Mouse (Mus musculus) hindbrain, embryonic 16.5 days (tissue): ENCODE results near the gene Cnot6l. TPM values are rescaled to one million over a fixed set of nuclear protein-coding genes. Genes with fewer than 3 reads are reported as not detected.

ENCODE experiments used
- ATAC-seq: fragments of 200-750 bp; cut with Nextera tagmentation; 2 replicates; pipeline ENCODE4 v1.8.0; 2017; ENCODE audit warnings: moderate TSS enrichment, moderate library complexity
- H3K27ac ChIP-seq: fragments of 300-500 bp; sonication (generic); 2 replicates; pipeline ENCODE4 v1.5.1; 2014; ENCODE audit warnings: low read depth, mild to moderate bottlenecking, control low read depth, low read length, moderate library complexity
- H3K27me3 ChIP-seq: fragments of 300-500 bp; sonication (generic); replicated peaks from 2 replicates; pipeline ENCODE4 v1.6.1; 2014; ENCODE audit warnings: low read length; ENCODE audit not compliant: control insufficient read depth, insufficient read depth
- H3K36me3 ChIP-seq: fragments of 300-500 bp; sonication (generic); 2 replicates; pipeline ENCODE4 v1.6.1; 2014; ENCODE audit warnings: mild to moderate bottlenecking, low read length, moderate library complexity, mixed read lengths; ENCODE audit not compliant: control insufficient read depth, insufficient read depth
- H3K4me1 ChIP-seq: fragments of 300-500 bp; sonication (generic); 2 replicates; pipeline ENCODE4 v1.6.1; 2014; ENCODE audit warnings: low read depth, low read length; ENCODE audit not compliant: control insufficient read depth, insufficient read depth
- H3K4me2 ChIP-seq: fragments of 300-500 bp; sonication (generic); 2 replicates; pipeline ENCODE4 v1.6.1; 2014; ENCODE audit warnings: mild to moderate bottlenecking, low read length, control low read depth, moderate library complexity
- H3K4me3 ChIP-seq: fragments of 300-500 bp; sonication (generic); 2 replicates; pipeline ENCODE4 v1.5.1; 2014; ENCODE audit warnings: mild to moderate bottlenecking, low read length, control low read depth, moderate library complexity
- H3K9ac ChIP-seq: fragments of 300-500 bp; sonication (generic); 2 replicates; pipeline ENCODE4 v1.6.1; 2014; ENCODE audit warnings: low read depth, mild to moderate bottlenecking, control low read depth, low read length, moderate library complexity
- H3K9me3 ChIP-seq: fragments of 300-500 bp; sonication (generic); 2 replicates; pipeline ENCODE4 v1.6.1; 2014; ENCODE audit warnings: mild to moderate bottlenecking, low read length, moderate library complexity; ENCODE audit not compliant: control insufficient read depth
- WGBS: fragments of 180-500 bp; shearing (Covaris S2); extraction: QIAGEN DNeasy Blood & Tissue Kit; methylation state at CpG from one replicate; pipeline ENCODE4 v1.1.7; 2014; 5-methylcytosine and 5-hydroxymethylcytosine counted together
- polyA plus RNA-seq: library from polyadenylated mRNA; unstranded; fragments of >200 nt; fragmentation: Nextera tagmentation; extraction: Ambion mirVana; gene quantifications from 2 replicates; pipeline ENCODE4 v1.2.1, GENCODE M21; 2015

The Cnot6l gene
- polyA plus RNA-seq, 1 experiment from 2014 or later = 11.8 TPM

DNA sequence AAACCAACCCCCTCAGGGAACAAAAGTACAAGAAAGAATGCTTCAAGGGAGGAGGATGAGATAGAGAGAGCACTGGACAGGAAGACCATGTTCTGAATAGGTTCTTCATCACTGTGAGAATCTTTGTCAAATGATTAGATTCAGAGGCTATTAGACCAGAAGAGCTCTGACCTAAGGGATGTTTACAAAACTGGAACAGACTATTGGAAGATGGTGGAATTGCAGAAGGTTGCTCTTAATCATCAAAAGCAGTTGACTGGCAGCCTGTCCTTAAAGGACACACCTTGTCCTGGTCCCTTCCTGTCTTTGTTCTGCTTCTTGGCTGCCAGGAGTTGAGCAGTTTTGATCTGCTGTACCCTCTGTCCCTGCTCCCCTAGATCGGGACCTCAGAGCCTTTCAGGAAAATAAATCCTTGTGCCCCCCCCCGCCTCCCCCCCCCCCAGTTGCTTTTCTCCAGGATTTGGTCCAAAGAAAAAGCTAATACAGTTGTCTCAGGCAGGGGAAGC, 32.6 kb upstream of the Cnot6l start:
- H3K9ac ChIP-seq = no peak overlapping the region
- no peaks in the 10 kb centered on the region for H3K9me3 ChIP-seq
- no peak overlapping the region for H3K4me3 ChIP-seq
- no peaks in the 10 kb centered on the region for H3K36me3 ChIP-seq
- no peaks in the 10 kb centered on the region for H3K4me1 ChIP-seq
- ATAC-seq = no peak
- no peaks in the 10 kb centered on the region for H3K27me3 ChIP-seq
- no peak overlapping the region for H3K4me2 ChIP-seq
- no peak overlapping the region for H3K27ac ChIP-seq
- 72% methylated on average over 2 of the region's 2 CpGs for WGBS

- no peaks in the 10 kb centered on the region for H3K9me3 ChIP-seq
- no peak overlapping the region for H3K4me2 ChIP-seq
- no peak overlapping the region for H3K9ac ChIP-seq
- no peaks in the 10 kb centered on the region for H3K27me3 ChIP-seq
- H3K4me3 ChIP-seq = no peak overlapping the region
- H3K36me3 ChIP-seq = no peaks in the 10 kb centered on the region
- no peak overlapping the region for H3K27ac ChIP-seq
- 66% methylated on average over 4 of the region's 4 CpGs for WGBS
- ATAC-seq = no peak
- no peaks in the 10 kb centered on the region for H3K4me1 ChIP-seq
Observed at GRCm38 (mm10) chr5:96191251-96191650, 27.3 kb upstream of the Cnot6l start.

DNA sequence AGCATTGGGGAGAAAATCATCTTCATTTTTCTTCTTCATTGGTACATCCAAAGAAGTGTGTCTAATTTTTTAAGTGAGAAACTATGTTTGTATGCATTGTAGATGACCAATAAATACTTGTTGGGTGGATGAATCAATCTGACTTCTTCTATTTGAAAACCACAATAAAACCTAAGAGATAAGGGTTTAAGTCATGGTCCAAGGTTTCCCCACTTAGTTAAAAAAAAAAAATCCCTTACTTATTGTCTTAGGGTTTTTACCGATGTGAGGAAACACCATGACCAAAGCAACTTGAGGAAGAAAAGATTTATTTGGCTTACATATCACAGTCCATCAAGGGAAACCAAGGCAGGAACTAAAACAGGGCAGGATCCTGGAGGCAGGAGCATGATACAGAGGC, 25.8 kb upstream of the Cnot6l start:
- H3K4me3 ChIP-seq = no peak overlapping the region
- WGBS = 92% methylated on average over 1 of the region's 1 CpGs
- ATAC-seq = no peak
- H3K9me3 ChIP-seq = no peaks in the 10 kb centered on the region
- no peaks in the 10 kb centered on the region for H3K27me3 ChIP-seq
- H3K4me1 ChIP-seq = no peaks in the 10 kb centered on the region
- no peak overlapping the region for H3K9ac ChIP-seq
- no peaks in the 10 kb centered on the region for H3K36me3 ChIP-seq
- no peak overlapping the region for H3K4me2 ChIP-seq
- H3K27ac ChIP-seq = no peak overlapping the region

GRCm38 (mm10) chr5:96183987-96184386, 20.0 kb upstream of the Cnot6l start:
- no peaks in the 10 kb centered on the region for H3K4me1 ChIP-seq
- 73% methylated on average over 2 of the region's 2 CpGs for WGBS

GRCm38 (mm10) chr5:96183211-96183610, 19.2 kb upstream of the Cnot6l start:
- Histone ChIP-seq H3K27ac (no peak overlapping the region), H3K36me3 (no peaks in the 10 kb centered on the region)
- no peak for ATAC-seq

More at GRCm38 (mm10) chr5:96183987-96184386, 20.0 kb upstream of the Cnot6l start:
- Histone ChIP-seq H3K27me3 (no peaks in the 10 kb centered on the region), H3K27ac (no peak overlapping the region), H3K4me3 (no peak overlapping the region), H3K36me3 (no peaks in the 10 kb centered on the region), H3K9ac (no peak overlapping the region), H3K9me3 (no peaks in the 10 kb centered on the region), H3K4me2 (no peak overlapping the region)
- ATAC-seq = no peak

DNA sequence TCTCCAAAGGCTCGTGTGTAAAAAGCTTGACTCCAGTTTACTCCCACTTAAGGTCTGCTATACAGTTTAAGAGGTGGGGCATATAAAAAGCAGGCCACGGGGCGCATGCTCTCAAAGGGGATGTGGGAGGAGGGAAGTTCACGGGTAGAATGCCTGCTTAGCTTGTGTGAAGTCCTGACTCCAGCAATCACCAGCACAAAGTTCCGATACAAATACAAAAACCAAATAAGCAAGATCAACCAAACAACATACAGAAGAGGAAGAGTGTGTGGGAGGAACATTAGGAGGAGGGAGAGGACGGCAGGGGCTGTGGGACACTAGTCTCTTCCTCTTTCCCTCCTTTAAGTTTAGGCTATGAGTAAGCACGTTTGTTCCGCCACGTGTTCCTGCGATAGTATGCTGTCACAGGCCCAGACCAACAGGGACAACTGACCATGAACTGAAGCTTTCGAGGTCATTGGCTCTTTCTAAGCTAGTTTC, 12.9 kb upstream of the Cnot6l start:
- no peak overlapping the region for H3K27ac ChIP-seq
- no peaks in the 10 kb centered on the region for H3K27me3 ChIP-seq
- no peak for ATAC-seq
- H3K9me3 ChIP-seq = no peaks in the 10 kb centered on the region
- no peak overlapping the region for H3K9ac ChIP-seq
- no peaks in the 10 kb centered on the region for H3K36me3 ChIP-seq
- no peak overlapping the region for H3K4me2 ChIP-seq
- H3K4me3 ChIP-seq = no peak overlapping the region
- H3K4me1 ChIP-seq = no peaks in the 10 kb centered on the region
- WGBS = 75% methylated on average over 11 of the region's 11 CpGs

More at GRCm38 (mm10) chr5:96183211-96183610, 19.2 kb upstream of the Cnot6l start:
- Histone ChIP-seq H3K4me1 (no peaks in the 10 kb centered on the region), H3K9ac (no peak overlapping the region), H3K9me3 (no peaks in the 10 kb centered on the region), H3K4me2 (no peak overlapping the region), H3K27me3 (no peaks in the 10 kb centered on the region), H3K4me3 (no peak overlapping the region)
- 75% methylated on average over 2 of the region's 2 CpGs for whole genome bisulfite sequencing

GRCm38 (mm10) chr5:96176121-96176520, 12.2 kb upstream of the Cnot6l start:
- H3K4me3 ChIP-seq = no peak overlapping the region
- 59% methylated on average over 9 of the region's 9 CpGs for WGBS
- H3K9me3 ChIP-seq = no peaks in the 10 kb centered on the region
- no peak overlapping the region for H3K9ac ChIP-seq
- peak overlapping the region; percentile 10; the same call in 1 of the 2 replicates for H3K4me2 ChIP-seq
- H3K36me3 ChIP-seq = no peaks in the 10 kb centered on the region
- H3K4me1 ChIP-seq = no peaks in the 10 kb centered on the region
- 0 out of 2 replicates have a peak, but pooled peaks have one; percentile 14 for ATAC-seq
- H3K27me3 ChIP-seq = no peaks in the 10 kb centered on the region
- no peak overlapping the region for H3K27ac ChIP-seq

DNA sequence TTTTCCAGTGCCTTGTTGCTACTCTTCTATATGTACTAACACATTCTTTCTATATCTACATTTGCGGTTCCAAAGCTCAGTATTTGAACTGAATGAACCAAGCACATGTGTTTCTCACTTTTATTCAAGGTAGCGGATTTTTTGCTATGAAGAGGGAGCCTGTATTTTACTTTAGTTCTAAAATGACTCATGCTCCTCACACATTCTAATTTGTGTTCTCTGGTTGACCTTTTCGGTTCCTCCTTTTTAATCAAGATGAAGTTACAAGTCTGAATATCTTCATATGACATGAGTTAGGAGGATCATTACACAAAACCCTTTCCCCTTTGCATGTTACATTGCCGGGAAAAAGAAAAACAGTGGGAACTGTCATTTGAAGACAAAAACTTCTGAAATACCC, 7.8 kb upstream of the Cnot6l start:
- ATAC-seq = no peak
- Histone ChIP-seq H3K27me3 (no peaks in the 10 kb centered on the region), H3K27ac (no peak overlapping the region), H3K36me3 (no peaks in the 10 kb centered on the region), H3K4me1 (no peaks in the 10 kb centered on the region), H3K4me3 (no peak overlapping the region), H3K9me3 (no peaks in the 10 kb centered on the region; the same call in 1 of the 2 replicates), H3K9ac (no peak overlapping the region), H3K4me2 (no peak overlapping the region)
- 91% methylated on average over 4 of the region's 4 CpGs for WGBS

DNA sequence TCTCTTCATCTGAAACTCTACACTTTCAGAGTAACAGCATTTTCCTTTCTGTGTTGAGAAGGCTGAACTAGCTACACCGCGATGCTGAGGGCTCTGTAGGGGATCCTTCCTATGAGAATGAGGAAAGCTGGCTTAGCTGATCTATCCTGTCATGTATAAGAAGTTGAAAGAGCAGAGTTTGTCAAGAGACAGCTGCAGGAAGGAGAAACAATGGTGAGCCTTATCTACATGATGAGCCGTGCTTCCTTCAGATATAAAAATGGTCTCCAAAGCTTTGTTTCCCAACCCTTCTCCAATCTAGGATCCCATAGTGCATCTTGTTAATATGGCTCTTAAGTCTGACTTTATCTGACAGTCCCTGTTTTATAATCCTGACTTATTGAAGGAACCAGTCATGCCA, 6.5 kb upstream of the Cnot6l start:
- Histone ChIP-seq H3K4me3 (no peak overlapping the region), H3K4me2 (no peak overlapping the region), H3K27me3 (no peaks in the 10 kb centered on the region), H3K27ac (no peak overlapping the region), H3K36me3 (no peaks in the 10 kb centered on the region), H3K4me1 (no peaks in the 10 kb centered on the region), H3K9me3 (no peaks in the 10 kb centered on the region; the same call in 1 of the 2 replicates), H3K9ac (no peak overlapping the region)
- 83% methylated on average over 3 of the region's 3 CpGs for WGBS
- ATAC-seq = no peak
